Mouse (Mus musculus): ENCODE data around the gene Gm3015.
"Not testable (repeated sequence)": the region's sequence is repeated elsewhere in the genome, so short reads cannot be mapped to it uniquely, and the experiment has no call there.

The Gm3015 gene

GRCm38 (mm10) chr14:42768721-42769120 lies at the start of gene Gm3015:
Gene Gm3015 (minus strand): TSS chr14:42768821.
- not testable (repeated sequence) for DNase-seq (ENCODE audit: low spot score)

DNA sequence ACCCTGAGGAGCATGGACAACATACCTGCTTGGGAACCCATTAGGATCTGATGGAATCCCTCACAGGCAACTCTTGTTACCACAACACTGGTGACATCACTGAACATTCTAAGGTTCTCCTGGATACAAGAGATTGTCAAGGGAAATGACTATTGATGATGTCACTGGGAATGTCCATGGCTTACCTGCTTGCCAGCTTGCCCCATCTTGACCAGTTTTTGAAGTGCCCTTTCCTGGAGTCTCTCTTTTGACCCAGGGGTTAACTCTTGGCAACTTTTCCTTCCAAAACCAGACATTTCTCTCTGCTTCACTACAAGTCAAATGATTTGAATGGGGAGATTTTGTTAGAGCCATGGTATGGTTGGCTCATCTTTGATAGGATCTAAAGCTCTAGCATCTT lies 29.3 kb upstream of the Gm3015 start, which contains the start of gene Gm10377:
Gene Gm10377 (minus strand): TSS at position 101 of the 400 bp plus-strand sequence.
- not testable (repeated sequence) for DNase-seq (ENCODE audit: low spot score)

Data from MN1 (cell line).